Mouse (Mus musculus) urinary bladder, adult 18-20 months (tissue): Measurements from ENCODE around the gene Pdcd2l.

Source experiments
- DNase-seq, 2 experiments: peaks; one replicate each; pipeline ENCODE4 v3.0.0; 2022; ENCODE audit warnings: low spot score in 2 of 2, mixed read lengths in 2 of 2

Pdcd2l gene

GRCm38 (mm10) chr7:34196132-34197128, at the start of gene Pdcd2l:
Gene Pdcd2l (minus strand): TSS chr7:34196661.
- DNase-seq: peak; percentile 85 to 88

- DNase-seq: no peak
Observed at GRCm38 (mm10) chr7:34242176-34242575, 45.7 kb upstream of the Pdcd2l start.

GRCm38 (mm10) chr7:34238086-34238485, 41.6 kb upstream of the Pdcd2l start:
- DNase-seq: no peak

- DNase-seq: no peak
Observed at GRCm38 (mm10) chr7:34235602-34236001, 39.1 kb upstream of the Pdcd2l start.

GRCm38 (mm10) chr7:34234610-34235561, 38.4 kb upstream of the Pdcd2l start:
- DNase-seq: no peak

- DNase-seq: peak; percentile 99 to 100
Observed at GRCm38 (mm10) chr7:34233909-34234609, 37.6 kb upstream of the Pdcd2l start.

- no peak for DNase-seq
Observed at GRCm38 (mm10) chr7:34232785-34233725, 36.6 kb upstream of the Pdcd2l start.

- DNase-seq: peak in 1 of 2 experiments; percentile 71
Observed at GRCm38 (mm10) chr7:34230116-34230515, 33.7 kb upstream of the Pdcd2l start, which contains the start of gene Gpi1. Gene Gpi1 (minus strand): TSS chr7:34230336.

- peak; percentile 36 to 56 for DNase-seq
Observed at GRCm38 (mm10) chr7:34229691-34230111, 33.2 kb upstream of the Pdcd2l start.

- DNase-seq: no peak
Observed at GRCm38 (mm10) chr7:34229153-34229552, 32.7 kb upstream of the Pdcd2l start.

- no peak for DNase-seq
Observed at GRCm38 (mm10) chr7:34228641-34229040, 32.2 kb upstream of the Pdcd2l start.

- DNase-seq: no peak
Observed at GRCm38 (mm10) chr7:34226846-34227245, 30.4 kb upstream of the Pdcd2l start.

- DNase-seq: no peak
Observed at GRCm38 (mm10) chr7:34226086-34226485, 29.6 kb upstream of the Pdcd2l start.

GRCm38 (mm10) chr7:34224308-34224707, 27.8 kb upstream of the Pdcd2l start:
- DNase-seq: no peak

GRCm38 (mm10) chr7:34222340-34222739, 25.9 kb upstream of the Pdcd2l start:
- no peak for DNase-seq

GRCm38 (mm10) chr7:34221594-34222250, 25.3 kb upstream of the Pdcd2l start:
- DNase-seq: no peak

- DNase-seq: no peak
Observed at GRCm38 (mm10) chr7:34218496-34218895, 22.0 kb upstream of the Pdcd2l start.

GRCm38 (mm10) chr7:34216474-34216873, 20.0 kb upstream of the Pdcd2l start:
- no peak for DNase-seq

- DNase-seq: no peak
Observed at GRCm38 (mm10) chr7:34215481-34215880, 19.0 kb upstream of the Pdcd2l start.

GRCm38 (mm10) chr7:34214644-34215043, 18.2 kb upstream of the Pdcd2l start:
- no peak for DNase-seq
